Mouse (Mus musculus): ENCODE measurements around the gene Gm3298. TPM values are rescaled to one million over a fixed set of nuclear protein-coding genes. Genes with fewer than 3 reads are reported as not detected.
"Not testable (repeated sequence)": the region's sequence is repeated elsewhere in the genome, so short reads cannot be mapped to it uniquely, and the experiment has no call there.

The Gm3298 gene
- not detected in 2 replicates for polyA plus RNA-seq (2015; fragmentation: Nextera tagmentation; extraction: Ambion mirVana)

DNA sequence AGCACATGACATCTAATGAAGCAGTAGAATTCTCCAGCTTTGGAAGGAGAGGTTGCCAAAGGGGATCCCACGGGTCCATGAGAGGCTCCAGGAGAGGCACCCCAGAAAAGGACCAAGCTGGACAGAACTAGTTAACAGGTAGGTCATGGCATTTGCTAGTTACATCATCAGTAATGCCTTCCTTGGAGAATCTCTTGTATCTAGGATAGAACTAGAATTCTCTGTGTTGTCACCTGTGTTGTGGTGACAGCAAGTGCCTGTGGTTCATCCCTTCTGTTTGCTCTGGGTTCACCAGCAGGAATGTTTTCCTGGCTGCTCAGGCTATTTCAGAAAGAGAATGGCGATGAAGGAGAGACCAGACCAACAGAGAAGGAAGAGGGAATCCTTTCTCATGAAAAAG is at the start of gene Gm3298:
TSS of gene Gm3298 (plus strand) at position 301 of the 400 bp plus-strand sequence.
- not testable (repeated sequence) for DNase-seq (ENCODE audit: low spot score)

DNA sequence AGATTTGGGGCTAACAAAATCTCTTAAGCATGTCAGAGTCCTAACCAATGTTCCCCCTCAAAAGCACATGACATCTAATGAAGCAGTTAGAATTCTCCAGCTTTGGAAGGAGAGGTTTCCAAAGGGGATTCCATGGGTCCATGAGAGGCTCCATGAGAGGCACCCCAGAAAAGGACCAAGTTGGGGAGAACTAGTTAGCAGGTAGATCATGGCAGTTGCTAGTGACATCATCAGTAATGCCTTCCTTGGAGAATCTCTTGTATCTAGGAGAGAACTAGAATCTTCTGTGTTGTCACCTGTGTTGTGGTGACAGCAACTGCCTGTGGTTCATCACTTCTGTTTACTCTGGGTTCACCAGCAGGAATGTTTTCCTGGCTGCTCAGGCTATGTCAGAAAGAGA is 32.1 kb upstream of the Gm3298 start, which contains the start of gene Gm8297:
TSS of gene Gm8297 (plus strand) at position 301 of the 400 bp plus-strand sequence.
- DNase-seq (ENCODE audit: low spot score): not testable (repeated sequence)

DNA sequence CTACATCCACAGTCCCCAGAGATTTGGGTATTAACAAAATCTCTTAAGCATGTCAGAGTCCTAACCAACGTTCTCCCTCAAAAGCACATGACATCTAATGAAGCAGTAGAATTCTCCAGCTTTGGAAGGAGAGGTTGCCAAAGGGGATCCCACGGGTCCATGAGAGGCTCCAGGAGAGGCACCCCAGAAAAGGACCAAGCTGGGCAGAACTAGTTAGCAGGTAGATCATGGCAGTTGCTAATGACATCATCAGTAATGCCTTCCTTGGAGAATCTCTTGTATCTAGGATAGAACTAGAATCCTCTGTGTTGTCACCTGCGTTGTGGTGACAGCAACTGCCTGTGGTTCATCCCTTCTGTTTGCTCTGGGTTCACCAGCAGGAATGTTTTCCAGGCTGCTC is 34.6 kb downstream of the Gm3298 start, which contains the start of gene 4930555G01Rik:
TSS of gene 4930555G01Rik (plus strand) at position 301 of the 400 bp plus-strand sequence.
- DNase-seq (ENCODE audit: low spot score): not testable (repeated sequence)

Other genes with a start within 250 kb of the Gm3298 start
- not detected in 2 replicates for gene Gm9602, start 239.6 kb upstream of the Gm3298 start, polyA plus RNA-seq (2015; fragmentation: Nextera tagmentation; extraction: Ambion mirVana)
- not detected in 2 replicates for gene Gm3269, start 177.8 kb upstream of the Gm3298 start, polyA plus RNA-seq (2015; fragmentation: Nextera tagmentation; extraction: Ambion mirVana)
- gene Gm3264, start 160.3 kb upstream of the Gm3298 start, polyA plus RNA-seq (2015; fragmentation: Nextera tagmentation; extraction: Ambion mirVana): not detected in 2 replicates
- 0.09 and 0.14 TPM in 2 replicates for gene Gm3278, start 123.5 kb upstream of the Gm3298 start, polyA plus RNA-seq (2015; fragmentation: Nextera tagmentation; extraction: Ambion mirVana)
- 0.19 TPM in 1 of 2 replicates, not detected in the other for gene Gm8297, start 32.0 kb upstream of the Gm3298 start, polyA plus RNA-seq (2015; fragmentation: Nextera tagmentation; extraction: Ambion mirVana)
- not detected in 2 replicates for gene 4930555G01Rik, start 34.7 kb downstream of the Gm3298 start, polyA plus RNA-seq (2015; fragmentation: Nextera tagmentation; extraction: Ambion mirVana)
- 0.10 TPM in 1 of 2 replicates, not detected in the other for gene Gm8281, start 55.1 kb downstream of the Gm3298 start, polyA plus RNA-seq (2015; fragmentation: Nextera tagmentation; extraction: Ambion mirVana)
- 0.64 and 0.77 TPM in 2 replicates for gene Gm8279, start 115.6 kb downstream of the Gm3298 start, polyA plus RNA-seq (2015; fragmentation: Nextera tagmentation; extraction: Ambion mirVana)
- not detected in 2 replicates for gene Gm3317, start 148.6 kb downstream of the Gm3298 start, polyA plus RNA-seq (2015; fragmentation: Nextera tagmentation; extraction: Ambion mirVana)
- gene Gm8271, start 169.9 kb downstream of the Gm3298 start, polyA plus RNA-seq (2015; fragmentation: Nextera tagmentation; extraction: Ambion mirVana): not detected in 2 replicates
- 0.12 TPM in 1 of 2 replicates, not detected in the other for gene Gm3526, start 244.7 kb downstream of the Gm3298 start, polyA plus RNA-seq (2015; fragmentation: Nextera tagmentation; extraction: Ambion mirVana)